Mouse (Mus musculus) neural tube, embryonic 13.5 days (tissue): ENCODE data around the gene Astn2. TPM values are rescaled to one million over a fixed set of nuclear protein-coding genes. Genes with fewer than 3 reads are reported as not detected.

Experiments
- ATAC-seq: fragments of 200-750 bp; cut with Nextera tagmentation; 2 replicates; pipeline ENCODE4 v1.8.0; 2017; ENCODE audit warnings: low read depth, mild to moderate bottlenecking, moderate TSS enrichment, moderate library complexity
- H3K27ac ChIP-seq: fragments of 300-500 bp; sonication (generic); replicated peaks from 2 replicates; pipeline ENCODE4 v1.5.1; 2015; ENCODE audit warnings: moderate library complexity, mild to moderate bottlenecking, inconsistent platforms
- H3K27me3 ChIP-seq: fragments of 300-500 bp; sonication (generic); 2 replicates; pipeline ENCODE4 v1.6.1; 2015; ENCODE audit warnings: mild to moderate bottlenecking, inconsistent platforms
- H3K36me3 ChIP-seq: fragments of 300-500 bp; sonication (generic); 2 replicates; pipeline ENCODE4 v1.6.1; 2015; ENCODE audit warnings: mild to moderate bottlenecking, inconsistent platforms
- H3K4me1 ChIP-seq: fragments of 300-500 bp; sonication (generic); replicated peaks from 2 replicates; pipeline ENCODE4 v1.6.1; 2015; ENCODE audit warnings: inconsistent platforms
- H3K4me2 ChIP-seq: fragments of 300-500 bp; sonication (generic); 2 replicates; pipeline ENCODE4 v1.6.1; 2015; ENCODE audit warnings: inconsistent platforms, mild to moderate bottlenecking, moderate library complexity
- H3K4me3 ChIP-seq: fragments of 300-500 bp; sonication (generic); 2 replicates; pipeline ENCODE4 v1.5.1; 2015; ENCODE audit warnings: mild to moderate bottlenecking, inconsistent platforms
- H3K9ac ChIP-seq: fragments of 300-500 bp; sonication (generic); 2 replicates; pipeline ENCODE4 v1.6.1; 2015; ENCODE audit warnings: moderate library complexity, mild to moderate bottlenecking, inconsistent platforms
- H3K9me3 ChIP-seq: fragments of 300-500 bp; sonication (generic); 2 replicates; pipeline ENCODE4 v1.6.1; 2016; ENCODE audit warnings: inconsistent platforms
- WGBS: fragments of 180-500 bp; shearing (Covaris S2); methylation state at CpG from one replicate; pipeline ENCODE4 v1.1.7; 2015; 5-methylcytosine and 5-hydroxymethylcytosine counted together
- polyA plus RNA-seq: library from polyadenylated mRNA; unstranded; fragments of >200 nt; fragmentation: Nextera tagmentation; extraction: Ambion mirVana; gene quantifications from 2 replicates; pipeline ENCODE4 v1.2.1, GENCODE M21; 2015

The Astn2 gene
- polyA plus RNA-seq, 1 experiment from 2014 or later: 2.7 TPM

- WGBS: 89% methylated on average over 1 of the region's 1 CpGs
- no peaks in the 10 kb centered on the region for H3K27me3 ChIP-seq
- H3K4me3 ChIP-seq: no peak overlapping the region
- no peaks in the 10 kb centered on the region for H3K9me3 ChIP-seq
- no peaks in the 10 kb centered on the region for H3K36me3 ChIP-seq
- no peak overlapping the region for H3K4me2 ChIP-seq
- H3K9ac ChIP-seq: no peak overlapping the region
- no peak overlapping the region for H3K27ac ChIP-seq
- ATAC-seq: no peak
- no peaks in the 10 kb centered on the region for H3K4me1 ChIP-seq
Measured at GRCm38 (mm10) chr4:65813500-65814175, 590.8 kb downstream of the Astn2 start.

DNA sequence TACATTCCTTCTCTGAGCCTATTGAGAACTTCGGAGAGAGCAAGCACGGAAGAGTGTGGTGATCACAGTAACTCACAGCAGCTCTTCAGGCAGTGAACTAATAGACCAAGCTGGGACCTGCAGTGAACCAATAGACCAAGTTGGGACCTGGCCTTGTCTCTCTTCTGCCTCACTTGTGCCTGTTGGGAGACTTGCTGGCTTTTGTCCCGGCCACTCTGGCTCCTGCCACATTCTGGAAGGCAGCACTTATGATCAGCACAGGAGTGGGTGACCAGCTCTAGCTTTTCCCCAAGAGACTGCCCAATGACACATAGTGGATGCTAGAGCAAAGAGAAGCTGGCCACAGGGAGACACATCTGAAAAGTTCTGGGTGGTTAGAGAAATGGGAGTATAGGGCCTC, 597.1 kb downstream of the Astn2 start:
- H3K9me3 ChIP-seq: no peaks in the 10 kb centered on the region
- H3K4me3 ChIP-seq: no peak overlapping the region
- no peaks in the 10 kb centered on the region for H3K36me3 ChIP-seq
- H3K27ac ChIP-seq: no peak overlapping the region
- ATAC-seq: no peak
- no peak overlapping the region for H3K9ac ChIP-seq
- H3K27me3 ChIP-seq: no peaks in the 10 kb centered on the region
- WGBS: 88% methylated on average over 3 of the region's 3 CpGs
- H3K4me1 ChIP-seq: peaks cover 17% of the 10 kb centered on the region; the same call in 1 of the 2 replicates
- no peak overlapping the region for H3K4me2 ChIP-seq

GRCm38 (mm10) chr4:65801204-65801603, 603.2 kb downstream of the Astn2 start:
- no peak for ATAC-seq
- H3K27ac ChIP-seq: no peak overlapping the region
- no peak overlapping the region for H3K4me2 ChIP-seq
- no peaks in the 10 kb centered on the region for H3K36me3 ChIP-seq
- H3K4me3 ChIP-seq: no peak overlapping the region
- H3K9ac ChIP-seq: no peak overlapping the region
- 78% methylated on average over 3 of the region's 3 CpGs for WGBS
- no peaks in the 10 kb centered on the region for H3K27me3 ChIP-seq
- peaks cover 17% of the 10 kb centered on the region; the same call in 1 of the 2 replicates for H3K4me1 ChIP-seq
- H3K9me3 ChIP-seq: no peaks in the 10 kb centered on the region

GRCm38 (mm10) chr4:65791051-65791450, 613.4 kb downstream of the Astn2 start:
- no peaks in the 10 kb centered on the region for H3K27me3 ChIP-seq
- H3K36me3 ChIP-seq: no peaks in the 10 kb centered on the region
- H3K4me1 ChIP-seq: no peaks in the 10 kb centered on the region
- H3K9ac ChIP-seq: no peak overlapping the region
- no peak overlapping the region for H3K27ac ChIP-seq
- no peak overlapping the region for H3K4me2 ChIP-seq
- H3K9me3 ChIP-seq: no peaks in the 10 kb centered on the region
- no peak overlapping the region for H3K4me3 ChIP-seq
- no peak for ATAC-seq

- Histone ChIP-seq H3K9ac (no peak overlapping the region), H3K27me3 (no peaks in the 10 kb centered on the region), H3K27ac (no peak overlapping the region), H3K4me3 (no peak overlapping the region), H3K36me3 (no peaks in the 10 kb centered on the region), H3K9me3 (no peaks in the 10 kb centered on the region), H3K4me2 (no peak overlapping the region), H3K4me1 (no peaks in the 10 kb centered on the region)
- ATAC-seq: no peak
- whole genome bisulfite sequencing: 86% methylated on average over 5 of the region's 5 CpGs
Measured at GRCm38 (mm10) chr4:65773368-65774010, 630.9 kb downstream of the Astn2 start.

DNA sequence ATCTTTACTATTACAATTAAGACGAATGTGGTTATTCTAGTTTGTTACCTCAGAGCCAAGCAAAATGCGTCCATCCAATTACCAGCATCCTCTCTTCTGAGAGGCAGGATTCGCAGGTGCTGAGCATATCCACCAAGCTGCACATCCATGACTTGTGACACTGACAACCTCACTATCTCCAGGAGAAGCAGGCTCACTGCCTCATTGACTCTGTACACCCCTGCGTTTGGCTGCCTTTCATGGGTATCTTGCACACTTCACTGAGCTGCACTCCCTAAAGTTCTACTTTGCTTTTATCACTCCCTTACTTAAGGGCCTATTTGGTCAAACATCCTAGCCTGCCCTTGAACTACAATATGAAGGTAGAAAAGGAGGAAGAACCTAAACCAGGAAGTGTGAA, 633.5 kb downstream of the Astn2 start:
- 89% methylated on average over 4 of the region's 4 CpGs for WGBS
- H3K4me2 ChIP-seq: no peak overlapping the region
- no peaks in the 10 kb centered on the region for H3K36me3 ChIP-seq
- no peak overlapping the region for H3K4me3 ChIP-seq
- H3K9me3 ChIP-seq: no peaks in the 10 kb centered on the region
- H3K27ac ChIP-seq: no peak overlapping the region
- H3K27me3 ChIP-seq: no peaks in the 10 kb centered on the region
- no peak overlapping the region for H3K9ac ChIP-seq
- ATAC-seq: no peak
- no peaks in the 10 kb centered on the region for H3K4me1 ChIP-seq

DNA sequence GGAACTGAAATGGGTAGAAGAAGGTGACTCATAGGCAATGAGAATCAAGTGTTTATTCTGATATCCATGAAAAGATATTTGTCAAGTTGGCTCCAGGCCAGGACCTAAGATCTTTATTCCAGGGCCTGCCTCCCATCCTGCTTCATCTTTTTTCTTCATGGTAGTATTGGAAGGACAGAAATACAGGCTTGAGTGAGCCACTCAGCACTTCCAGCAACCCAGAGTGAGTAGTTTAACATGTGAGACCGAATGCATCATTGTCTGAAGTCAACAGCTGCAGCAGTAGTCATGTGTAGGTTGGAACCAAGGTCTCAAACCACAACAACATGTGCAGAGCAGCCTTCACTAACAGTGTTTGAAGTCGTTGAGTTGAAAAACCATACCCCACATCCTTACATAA, 636.5 kb downstream of the Astn2 start:
- no peak for ATAC-seq
- Histone ChIP-seq H3K9ac (no peak overlapping the region), H3K36me3 (no peaks in the 10 kb centered on the region), H3K27me3 (no peaks in the 10 kb centered on the region), H3K4me3 (no peak overlapping the region), H3K4me1 (peaks cover 6% of the 10 kb centered on the region), H3K9me3 (no peaks in the 10 kb centered on the region), H3K4me2 (no peak overlapping the region), H3K27ac (no peak overlapping the region)
- 75% methylated on average over 2 of the region's 2 CpGs for WGBS

DNA sequence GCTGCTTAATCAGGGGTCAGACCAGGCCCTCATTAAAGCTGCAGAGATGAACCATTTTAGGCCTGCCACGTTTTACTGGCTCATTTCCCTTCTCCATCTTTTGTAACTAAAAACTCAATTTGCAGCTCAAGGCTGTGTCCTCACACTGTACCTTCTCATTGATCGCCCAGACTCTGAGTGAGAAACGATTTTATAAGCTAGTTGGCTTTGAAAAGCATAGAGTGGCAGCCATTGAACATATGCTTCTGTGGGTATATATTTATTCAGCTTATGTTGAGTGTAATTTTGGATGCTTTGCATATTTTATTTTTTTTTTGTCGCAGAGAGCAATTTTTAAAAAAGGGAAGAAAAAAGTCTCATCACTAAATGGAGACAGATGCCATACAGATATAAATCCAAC, 637.0 kb downstream of the Astn2 start:
- no peak overlapping the region for H3K27ac ChIP-seq
- no peak overlapping the region for H3K4me2 ChIP-seq
- no peaks in the 10 kb centered on the region for H3K27me3 ChIP-seq
- no peaks in the 10 kb centered on the region for H3K9me3 ChIP-seq
- no peaks in the 10 kb centered on the region for H3K36me3 ChIP-seq
- H3K4me3 ChIP-seq: no peak overlapping the region
- 80% methylated on average over 4 of the region's 4 CpGs for WGBS
- ATAC-seq: no peak
- peaks cover 6% of the 10 kb centered on the region for H3K4me1 ChIP-seq
- no peak overlapping the region for H3K9ac ChIP-seq

- Histone ChIP-seq H3K27me3 (no peaks in the 10 kb centered on the region), H3K4me2 (no peak overlapping the region), H3K27ac (no peak overlapping the region), H3K4me3 (no peak overlapping the region), H3K36me3 (no peaks in the 10 kb centered on the region), H3K9me3 (no peaks in the 10 kb centered on the region), H3K9ac (no peak overlapping the region), H3K4me1 (peaks cover 6% of the 10 kb centered on the region)
- ATAC-seq: no peak
- WGBS: 74% methylated on average over 3 of the region's 3 CpGs
Measured at GRCm38 (mm10) chr4:65765312-65765711, 639.1 kb downstream of the Astn2 start.

- Histone ChIP-seq H3K27me3 (no peaks in the 10 kb centered on the region), H3K9me3 (no peaks in the 10 kb centered on the region), H3K4me1 (peaks cover 6% of the 10 kb centered on the region), H3K36me3 (no peaks in the 10 kb centered on the region), H3K4me2 (no peak overlapping the region), H3K27ac (0 out of 2 replicates have a peak overlapping the region, but pooled peaks have one; percentile 5), H3K4me3 (no peak overlapping the region), H3K9ac (no peak overlapping the region)
- ATAC-seq: peak; percentile 65
- 46% methylated on average over 4 of the region's 4 CpGs for WGBS
Measured at GRCm38 (mm10) chr4:65764275-65764674, 640.1 kb downstream of the Astn2 start.

DNA sequence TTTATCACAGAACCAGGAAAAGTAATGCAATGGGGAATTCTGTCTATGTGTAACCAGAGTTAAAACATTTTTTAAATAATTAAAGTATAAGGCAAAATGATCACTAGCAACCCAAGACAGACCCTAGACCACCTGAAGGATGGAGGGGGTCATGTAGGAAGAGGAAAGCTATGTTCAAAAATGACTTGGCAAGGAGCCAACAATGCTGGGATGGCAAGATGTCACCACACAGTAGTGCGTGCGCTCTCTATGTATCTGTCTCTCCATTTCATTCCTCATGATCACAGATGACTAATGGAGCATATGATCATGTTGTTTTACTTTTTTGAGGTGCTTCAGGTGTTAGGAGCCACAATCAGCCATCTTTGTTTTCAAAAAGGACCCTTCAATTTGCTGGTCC, 640.6 kb downstream of the Astn2 start:
- WGBS: 68% methylated on average over 2 of the region's 2 CpGs
- H3K4me1 ChIP-seq: peaks cover 6% of the 10 kb centered on the region

DNA sequence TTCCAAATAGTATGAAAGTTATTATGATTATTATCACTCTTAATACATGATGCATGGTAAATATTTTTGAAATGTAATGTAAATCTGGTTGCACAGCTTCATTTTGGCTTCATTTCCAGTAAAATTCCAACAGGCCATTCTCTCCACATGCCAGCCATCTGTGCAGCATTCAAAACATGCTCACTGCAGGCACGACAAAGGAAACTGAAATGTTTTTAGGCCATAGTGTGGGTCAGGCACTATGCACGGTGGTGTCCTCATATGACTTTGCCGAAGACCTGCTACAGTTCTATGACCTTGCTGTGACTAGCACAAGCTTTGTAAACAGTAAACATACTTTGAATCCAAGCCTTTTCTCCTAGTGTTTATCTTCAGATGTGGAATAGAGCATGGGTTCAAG, 642.3 kb downstream of the Astn2 start:
- no peak for ATAC-seq
- WGBS: 81% methylated on average over 3 of the region's 3 CpGs
- H3K4me2 ChIP-seq: no peak overlapping the region

More for the DNA sequence above, 640.6 kb downstream of the Astn2 start:
- Histone ChIP-seq H3K4me2 (no peak overlapping the region), H3K36me3 (no peaks in the 10 kb centered on the region), H3K9ac (no peak overlapping the region), H3K9me3 (no peaks in the 10 kb centered on the region), H3K27ac (0 out of 2 replicates have a peak overlapping the region, but pooled peaks have one; percentile 5), H3K27me3 (no peaks in the 10 kb centered on the region), H3K4me3 (no peak overlapping the region)
- ATAC-seq: peak; percentile 50; the same call in 1 of the 2 replicates

GRCm38 (mm10) chr4:65761658-65762057, 642.8 kb downstream of the Astn2 start:
- Histone ChIP-seq H3K27ac (no peak overlapping the region), H3K4me2 (no peak overlapping the region), H3K4me1 (peaks cover 6% of the 10 kb centered on the region), H3K27me3 (no peaks in the 10 kb centered on the region), H3K4me3 (no peak overlapping the region), H3K9me3 (no peaks in the 10 kb centered on the region), H3K9ac (no peak overlapping the region), H3K36me3 (no peaks in the 10 kb centered on the region)
- no peak for ATAC-seq
- WGBS: 82% methylated on average over 3 of the region's 3 CpGs

More for the DNA sequence above, 642.3 kb downstream of the Astn2 start:
- H3K36me3 ChIP-seq: no peaks in the 10 kb centered on the region
- no peak overlapping the region for H3K27ac ChIP-seq
- H3K4me1 ChIP-seq: peaks cover 6% of the 10 kb centered on the region
- H3K9ac ChIP-seq: no peak overlapping the region
- H3K27me3 ChIP-seq: no peaks in the 10 kb centered on the region
- H3K4me3 ChIP-seq: no peak overlapping the region
- H3K9me3 ChIP-seq: no peaks in the 10 kb centered on the region
